Mouse (Mus musculus): ENCODE measurements around the gene Msh4. TPM values are rescaled to one million over a fixed set of nuclear protein-coding genes. Genes with fewer than 3 reads are reported as not detected.

Gene Msh4
- total and polyA plus RNA-seq, 2 experiments, result 0.09 TPM; not detected in 1

DNA sequence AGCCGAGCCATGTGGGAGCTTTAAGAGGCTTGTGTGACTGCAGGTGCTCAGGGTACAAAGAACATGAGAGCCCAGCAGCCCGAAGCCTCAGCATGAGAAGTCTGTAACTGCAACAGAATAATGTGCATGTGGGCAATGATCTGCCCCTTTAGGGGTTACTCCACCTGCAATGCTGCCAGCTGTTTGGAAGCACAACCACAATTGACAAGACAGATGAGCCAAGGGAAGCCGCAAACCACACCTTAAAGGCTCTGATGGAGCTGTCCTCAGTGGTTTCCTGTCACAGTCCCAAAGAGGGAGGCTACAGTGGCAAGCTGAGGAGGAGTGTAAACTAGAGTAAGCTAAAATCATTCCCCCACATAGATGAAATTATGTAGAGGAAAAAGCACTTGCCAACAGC, 10.5 kb downstream of the Msh4 start:
- H3K27ac ChIP-seq (replicated peaks; ENCODE audit: insufficient read depth, low read depth, low read length), result no peak overlapping the region
- no peak overlapping the region for H3K4me3 ChIP-seq (ENCODE audit: insufficient read depth, low read depth, low read length)
- H3K79me2 ChIP-seq (ENCODE audit: control insufficient read depth, insufficient read depth, low read length), result no peaks in the 10 kb centered on the region
- WGBS, result 94% methylated on average over 3 of the region's 3 CpGs
- H3K36me3 ChIP-seq (ENCODE audit: control insufficient read depth, insufficient read depth, low read length), result no peaks in the 10 kb centered on the region
- no peaks in the 10 kb centered on the region for H3K4me1 ChIP-seq (ENCODE audit: control insufficient read depth, insufficient read depth, low read length)
- no peak overlapping the region for H3K9ac ChIP-seq (ENCODE audit: low read depth, low read length)
- TF ChIP-seq POLR2A (IDR thresholded peaks at IDR 0.05; ENCODE audit: extremely low read depth, insufficient read depth, low read length), result no peak
- no peak for TF ChIP-seq CTCF (IDR thresholded peaks at IDR 0.05; ENCODE audit: low read depth, low read length)
- H3K27me3 ChIP-seq (ENCODE audit: control insufficient read depth, insufficient read depth, low read length), result no peaks in the 10 kb centered on the region
- no peak for DNase-seq (ENCODE audit: extremely low read depth, low read depth, low spot score)

GRCm38 (mm10) chr3:153889188-153889781, 16.7 kb downstream of the Msh4 start:
- TF ChIP-seq POLR2A (IDR thresholded peaks at IDR 0.05; ENCODE audit: extremely low read depth, insufficient read depth, low read length) (no peak), CTCF (IDR thresholded peaks at IDR 0.05; ENCODE audit: low read depth, low read length) (no peak)
- Histone ChIP-seq H3K9ac (ENCODE audit: low read depth, low read length) (no peak overlapping the region), H3K36me3 (ENCODE audit: control insufficient read depth, insufficient read depth, low read length) (no peaks in the 10 kb centered on the region), H3K4me3 (ENCODE audit: insufficient read depth, low read depth, low read length) (no peak overlapping the region), H3K27me3 (ENCODE audit: control insufficient read depth, insufficient read depth, low read length) (no peaks in the 10 kb centered on the region), H3K27ac (replicated peaks; ENCODE audit: insufficient read depth, low read depth, low read length) (no peak overlapping the region), H3K4me1 (ENCODE audit: control insufficient read depth, insufficient read depth, low read length) (no peaks in the 10 kb centered on the region), H3K79me2 (ENCODE audit: control insufficient read depth, insufficient read depth, low read length) (no peaks in the 10 kb centered on the region)
- 80% methylated on average over 8 of the region's 8 CpGs for WGBS
- DNase-seq (ENCODE audit: extremely low read depth, low read depth, low spot score), result no peak

GRCm38 (mm10) chr3:153888141-153888540, 17.8 kb downstream of the Msh4 start:
- Histone ChIP-seq H3K36me3 (ENCODE audit: control insufficient read depth, insufficient read depth, low read length) (no peaks in the 10 kb centered on the region), H3K79me2 (ENCODE audit: control insufficient read depth, insufficient read depth, low read length) (no peaks in the 10 kb centered on the region), H3K4me3 (ENCODE audit: insufficient read depth, low read depth, low read length) (no peak overlapping the region), H3K27me3 (ENCODE audit: control insufficient read depth, insufficient read depth, low read length) (no peaks in the 10 kb centered on the region), H3K27ac (replicated peaks; ENCODE audit: insufficient read depth, low read depth, low read length) (no peak overlapping the region), H3K9ac (ENCODE audit: low read depth, low read length) (no peak overlapping the region), H3K4me1 (ENCODE audit: control insufficient read depth, insufficient read depth, low read length) (no peaks in the 10 kb centered on the region)
- DNase-seq (ENCODE audit: extremely low read depth, low read depth, low spot score), result no peak
- TF ChIP-seq CTCF (IDR thresholded peaks at IDR 0.05; ENCODE audit: low read depth, low read length) (no peak), POLR2A (IDR thresholded peaks at IDR 0.05; ENCODE audit: extremely low read depth, insufficient read depth, low read length) (no peak)
- WGBS, result 86% methylated on average over 6 of the region's 6 CpGs

- no peak overlapping the region for H3K9ac ChIP-seq (ENCODE audit: low read depth, low read length)
- TF ChIP-seq CTCF (IDR thresholded peaks at IDR 0.05; ENCODE audit: low read depth, low read length) (no peak), POLR2A (IDR thresholded peaks at IDR 0.05; ENCODE audit: extremely low read depth, insufficient read depth, low read length) (no peak)
- no peaks in the 10 kb centered on the region for H3K27me3 ChIP-seq (ENCODE audit: control insufficient read depth, insufficient read depth, low read length)
- H3K4me1 ChIP-seq (ENCODE audit: control insufficient read depth, insufficient read depth, low read length), result no peaks in the 10 kb centered on the region
- H3K27ac ChIP-seq (replicated peaks; ENCODE audit: insufficient read depth, low read depth, low read length), result no peak overlapping the region
- H3K36me3 ChIP-seq (ENCODE audit: control insufficient read depth, insufficient read depth, low read length), result no peaks in the 10 kb centered on the region
- no peak for DNase-seq (ENCODE audit: extremely low read depth, low read depth, low spot score)
- no peak overlapping the region for H3K4me3 ChIP-seq (ENCODE audit: insufficient read depth, low read depth, low read length)
- H3K79me2 ChIP-seq (ENCODE audit: control insufficient read depth, insufficient read depth, low read length), result no peaks in the 10 kb centered on the region
Measured at GRCm38 (mm10) chr3:153886296-153886695, 19.6 kb downstream of the Msh4 start.

DNA sequence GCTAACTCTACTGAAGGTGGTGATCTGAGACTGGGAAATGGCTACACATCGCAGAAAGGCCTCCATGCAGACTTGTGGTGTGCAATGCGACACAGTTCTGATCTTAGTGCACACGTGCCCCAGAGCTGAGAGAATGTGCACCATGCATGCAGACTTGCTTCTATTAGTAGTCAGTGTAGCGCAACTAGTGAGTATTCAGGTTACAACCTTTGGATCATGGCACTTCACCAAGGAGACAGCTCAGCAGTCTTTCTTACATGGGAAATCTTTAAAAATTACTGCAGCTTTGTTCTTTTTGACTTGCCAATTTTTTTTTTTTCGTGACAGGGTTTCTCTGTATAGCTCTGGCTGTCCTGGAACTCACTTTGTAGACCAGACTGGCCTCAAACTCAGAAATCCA, 34.5 kb downstream of the Msh4 start:
- Histone ChIP-seq H3K36me3 (ENCODE audit: control insufficient read depth, insufficient read depth, low read length) (no peaks in the 10 kb centered on the region), H3K9ac (ENCODE audit: low read depth, low read length) (no peak overlapping the region), H3K4me3 (ENCODE audit: insufficient read depth, low read depth, low read length) (no peak overlapping the region), H3K27me3 (ENCODE audit: control insufficient read depth, insufficient read depth, low read length) (no peaks in the 10 kb centered on the region), H3K27ac (replicated peaks; ENCODE audit: insufficient read depth, low read depth, low read length) (no peak overlapping the region), H3K79me2 (ENCODE audit: control insufficient read depth, insufficient read depth, low read length) (no peaks in the 10 kb centered on the region), H3K4me1 (ENCODE audit: control insufficient read depth, insufficient read depth, low read length) (no peaks in the 10 kb centered on the region)
- TF ChIP-seq POLR2A (IDR thresholded peaks at IDR 0.05; ENCODE audit: extremely low read depth, insufficient read depth, low read length) (no peak), CTCF (IDR thresholded peaks at IDR 0.05; ENCODE audit: low read depth, low read length) (no peak)
- 85% methylated on average over 5 of the region's 5 CpGs for WGBS
- no peak for DNase-seq (ENCODE audit: extremely low read depth, low read depth, low spot score)
